Mouse (Mus musculus) lung, embryonic 16.5 days (tissue): Measurements from ENCODE around the gene Cfap221. TPM values are rescaled to one million over a fixed set of nuclear protein-coding genes. Genes with fewer than 3 reads are reported as not detected.

Experiments used
- ATAC-seq: fragments of 200-750 bp; cut with Nextera tagmentation; 2 replicates; pipeline ENCODE4 v1.8.0; 2017; ENCODE audit warnings: low read depth, mild to moderate bottlenecking, moderate library complexity
- H3K27ac ChIP-seq: fragments of 300-500 bp; sonication (generic); 2 replicates; pipeline ENCODE4 v1.5.1; 2014; ENCODE audit warnings: mild to moderate bottlenecking, control low read depth, low read length
- H3K27me3 ChIP-seq: fragments of 300-500 bp; sonication (generic); 2 replicates; pipeline ENCODE4 v1.6.1; 2014; ENCODE audit warnings: low read depth, low read length, mixed read lengths; ENCODE audit not compliant: control insufficient read depth, insufficient read depth
- H3K36me3 ChIP-seq: fragments of 300-500 bp; sonication (generic); 2 replicates; pipeline ENCODE4 v1.6.1; 2014; ENCODE audit warnings: low read length; ENCODE audit not compliant: control insufficient read depth, insufficient read depth
- H3K4me1 ChIP-seq: fragments of 300-500 bp; sonication (generic); replicated peaks from 2 replicates; pipeline ENCODE4 v1.6.1; 2014; ENCODE audit warnings: low read length, mixed read lengths; ENCODE audit not compliant: control insufficient read depth, insufficient read depth
- H3K4me2 ChIP-seq: fragments of 300-500 bp; sonication (generic); 2 replicates; pipeline ENCODE4 v1.6.1; 2014; ENCODE audit warnings: low read depth, low read length, control low read depth
- H3K4me3 ChIP-seq: fragments of 300-500 bp; sonication (generic); 2 replicates; pipeline ENCODE4 v1.5.1; 2014; ENCODE audit warnings: mild to moderate bottlenecking, low read length, control low read depth
- H3K9ac ChIP-seq: fragments of 300-500 bp; sonication (generic); 2 replicates; pipeline ENCODE4 v1.6.1; 2014; ENCODE audit warnings: low read length, control low read depth
- H3K9me3 ChIP-seq: fragments of 300-500 bp; sonication (generic); 2 replicates; pipeline ENCODE4 v1.6.1; 2016; ENCODE audit warnings: low read length; ENCODE audit not compliant: control insufficient read depth
- WGBS: fragments of 180-500 bp; shearing (Covaris S2); extraction: QIAGEN DNeasy Blood & Tissue Kit; methylation state at CpG from one replicate; pipeline ENCODE4 v1.1.7; 2014; 5-methylcytosine and 5-hydroxymethylcytosine counted together
- polyA plus RNA-seq: library from polyadenylated mRNA; unstranded; fragments of >200 nt; fragmentation: Nextera tagmentation; extraction: Ambion mirVana; gene quantifications from 2 replicates; pipeline ENCODE4 v1.2.1, GENCODE M21; 2015

Gene Cfap221
- polyA plus RNA-seq, 1 experiment from 2014 or later: 1.0 TPM

- Histone ChIP-seq H3K36me3 (no peaks in the 10 kb centered on the region), H3K4me3 (no peak overlapping the region), H3K9me3 (no peaks in the 10 kb centered on the region), H3K4me2 (no peak overlapping the region), H3K9ac (no peak overlapping the region), H3K27ac (no peak overlapping the region), H3K27me3 (no peaks in the 10 kb centered on the region), H3K4me1 (peaks cover 9% of the 10 kb centered on the region; the same call in 1 of the 2 replicates)
- peak; percentile 27 for ATAC-seq
- WGBS: 27% methylated on average over 6 of the region's 6 CpGs
These were observed 102.1 kb downstream of the Cfap221 start for GRCm38 (mm10) chr1:119894936-119895335.

GRCm38 (mm10) chr1:119893600-119893999 lies 103.4 kb downstream of the Cfap221 start:
- no peak for ATAC-seq
- 79% methylated on average over 3 of the region's 3 CpGs for WGBS

GRCm38 (mm10) chr1:119892933-119893332 lies 104.1 kb downstream of the Cfap221 start:
- Histone ChIP-seq H3K4me1 (peaks cover 3% of the 10 kb centered on the region; the same call in 1 of the 2 replicates), H3K27ac (no peak overlapping the region), H3K27me3 (no peaks in the 10 kb centered on the region), H3K4me3 (no peak overlapping the region), H3K4me2 (no peak overlapping the region), H3K36me3 (no peaks in the 10 kb centered on the region), H3K9me3 (no peaks in the 10 kb centered on the region), H3K9ac (no peak overlapping the region)
- 49% methylated on average over 6 of the region's 6 CpGs for WGBS
- ATAC-seq: no peak

More at GRCm38 (mm10) chr1:119893600-119893999, 103.4 kb downstream of the Cfap221 start:
- H3K9me3 ChIP-seq: no peaks in the 10 kb centered on the region
- H3K4me3 ChIP-seq: no peak overlapping the region
- no peaks in the 10 kb centered on the region for H3K36me3 ChIP-seq
- peaks cover 3% of the 10 kb centered on the region; the same call in 1 of the 2 replicates for H3K4me1 ChIP-seq
- H3K27ac ChIP-seq: no peak overlapping the region
- H3K27me3 ChIP-seq: no peaks in the 10 kb centered on the region
- H3K9ac ChIP-seq: no peak overlapping the region
- H3K4me2 ChIP-seq: no peak overlapping the region

- ATAC-seq: no peak
- 62% methylated on average over 4 of the region's 4 CpGs for WGBS
- no peak overlapping the region for H3K9ac ChIP-seq
- H3K4me2 ChIP-seq: no peak overlapping the region
- H3K27me3 ChIP-seq: no peaks in the 10 kb centered on the region
- peaks cover 3% of the 10 kb centered on the region; the same call in 1 of the 2 replicates for H3K4me1 ChIP-seq
- no peak overlapping the region for H3K4me3 ChIP-seq
- no peak overlapping the region for H3K27ac ChIP-seq
- no peaks in the 10 kb centered on the region for H3K36me3 ChIP-seq
- no peaks in the 10 kb centered on the region for H3K9me3 ChIP-seq
These were observed 105.2 kb downstream of the Cfap221 start for GRCm38 (mm10) chr1:119891865-119892264.

- H3K4me1 ChIP-seq: peaks cover 6% of the 10 kb centered on the region; the same call in 1 of the 2 replicates
- H3K9me3 ChIP-seq: no peaks in the 10 kb centered on the region
- no peaks in the 10 kb centered on the region for H3K27me3 ChIP-seq
- no peaks in the 10 kb centered on the region for H3K36me3 ChIP-seq
- ATAC-seq: no peak
- no peak overlapping the region for H3K9ac ChIP-seq
- no peak overlapping the region for H3K27ac ChIP-seq
- no peak overlapping the region for H3K4me2 ChIP-seq
- WGBS: 77% methylated on average over 9 of the region's 9 CpGs
- H3K4me3 ChIP-seq: no peak overlapping the region
These were observed 105.9 kb downstream of the Cfap221 start for GRCm38 (mm10) chr1:119891149-119891548.

- Histone ChIP-seq H3K36me3 (no peaks in the 10 kb centered on the region), H3K4me1 (peaks cover 8% of the 10 kb centered on the region; the same call in 1 of the 2 replicates), H3K27me3 (no peaks in the 10 kb centered on the region), H3K9me3 (no peaks in the 10 kb centered on the region), H3K4me3 (no peak overlapping the region), H3K9ac (no peak overlapping the region), H3K27ac (no peak overlapping the region), H3K4me2 (peak overlapping the region; percentile 18; the same call in 1 of the 2 replicates)
- no peak for ATAC-seq
- 62% methylated on average over 16 of the region's 16 CpGs for WGBS
These were observed 107.7 kb downstream of the Cfap221 start for GRCm38 (mm10) chr1:119889347-119889746.

GRCm38 (mm10) chr1:119886320-119886719 lies 110.7 kb downstream of the Cfap221 start:
- Histone ChIP-seq H3K4me1 (peaks cover 8% of the 10 kb centered on the region; the same call in 1 of the 2 replicates), H3K4me2 (no peak overlapping the region), H3K27me3 (no peaks in the 10 kb centered on the region), H3K27ac (peak overlapping the region; percentile 53), H3K4me3 (no peak overlapping the region), H3K9ac (no peak overlapping the region), H3K36me3 (no peaks in the 10 kb centered on the region), H3K9me3 (no peaks in the 10 kb centered on the region)
- WGBS: 30% methylated on average over 7 of the region's 7 CpGs
- peak; percentile 70 for ATAC-seq

- no peak overlapping the region for H3K27ac ChIP-seq
- WGBS: 79% methylated on average over 3 of the region's 3 CpGs
- no peak overlapping the region for H3K4me3 ChIP-seq
- ATAC-seq: no peak
- no peaks in the 10 kb centered on the region for H3K9me3 ChIP-seq
- H3K9ac ChIP-seq: no peak overlapping the region
- H3K27me3 ChIP-seq: no peaks in the 10 kb centered on the region
- H3K4me2 ChIP-seq: no peak overlapping the region
- H3K4me1 ChIP-seq: peaks cover 8% of the 10 kb centered on the region; the same call in 1 of the 2 replicates
- H3K36me3 ChIP-seq: no peaks in the 10 kb centered on the region
These were observed 112.8 kb downstream of the Cfap221 start for GRCm38 (mm10) chr1:119884272-119884671.

GRCm38 (mm10) chr1:119878909-119879308 lies 118.1 kb downstream of the Cfap221 start:
- no peaks in the 10 kb centered on the region for H3K27me3 ChIP-seq
- H3K4me2 ChIP-seq: no peak overlapping the region
- H3K36me3 ChIP-seq: no peaks in the 10 kb centered on the region
- H3K27ac ChIP-seq: peak overlapping the region; percentile 31
- peaks cover 4% of the 10 kb centered on the region; the same call in 1 of the 2 replicates for H3K4me1 ChIP-seq
- no peak overlapping the region for H3K9ac ChIP-seq
- WGBS: 49% methylated on average over 7 of the region's 7 CpGs
- ATAC-seq: peak; percentile 57; the same call in 1 of the 2 replicates
- H3K9me3 ChIP-seq: no peaks in the 10 kb centered on the region
- H3K4me3 ChIP-seq: no peak overlapping the region
